Mouse (Mus musculus): ENCODE measurements at regions not wholly inside any gene's neighbourhood (a gene's known extent, or its start where the extent isn't known, plus 50 kb on each side); places are given as distances from the start of the nearest gene placed in this dataset.

- 0 out of 2 replicates have a peak overlapping the region, but pooled peaks have one; percentile 54 for H3K27ac ChIP-seq (ENCODE audit: low read depth, low read length)
- 48% methylated on average over 11 of the region's 11 CpGs for WGBS
- no peak overlapping the region for H3K4me2 ChIP-seq (ENCODE audit: low read length)
- no peaks in the 10 kb centered on the region for H3K4me1 ChIP-seq (ENCODE audit: control insufficient read depth, insufficient read depth, low read depth, low read length)
- peak; percentile 48; the same call in 1 of the 2 replicates for ATAC-seq
- H3K27me3 ChIP-seq (replicated peaks; ENCODE audit: control insufficient read depth, insufficient read depth, low read length), result no peaks in the 10 kb centered on the region
- no peak overlapping the region for H3K4me3 ChIP-seq (ENCODE audit: low read length)
- no peaks in the 10 kb centered on the region for H3K9me3 ChIP-seq (ENCODE audit: control insufficient read depth, low read length)
- H3K9ac ChIP-seq (ENCODE audit: low read depth, low read length), result no peak overlapping the region
- no peaks in the 10 kb centered on the region for H3K36me3 ChIP-seq (ENCODE audit: control insufficient read depth, insufficient read depth, low read length)
These were observed 90.4 kb upstream of the Gli2 start for GRCm38 (mm10) chr1:119143808-119144207.

GRCm38 (mm10) chr1:119129039-119129438 is 75.6 kb upstream of the Gli2 start:
- Histone ChIP-seq H3K9ac (ENCODE audit: low read depth, low read length) (no peak overlapping the region), H3K27ac (ENCODE audit: low read depth, low read length) (no peak overlapping the region), H3K9me3 (ENCODE audit: control insufficient read depth, low read length) (no peaks in the 10 kb centered on the region), H3K27me3 (replicated peaks; ENCODE audit: control insufficient read depth, insufficient read depth, low read length) (no peaks in the 10 kb centered on the region), H3K4me1 (ENCODE audit: control insufficient read depth, insufficient read depth, low read depth, low read length) (no peaks in the 10 kb centered on the region), H3K4me2 (ENCODE audit: low read length) (no peak overlapping the region), H3K36me3 (ENCODE audit: control insufficient read depth, insufficient read depth, low read length) (no peaks in the 10 kb centered on the region), H3K4me3 (ENCODE audit: low read length) (no peak overlapping the region)
- no peak for ATAC-seq
- 92% methylated on average over 3 of the region's 3 CpGs for WGBS

DNA sequence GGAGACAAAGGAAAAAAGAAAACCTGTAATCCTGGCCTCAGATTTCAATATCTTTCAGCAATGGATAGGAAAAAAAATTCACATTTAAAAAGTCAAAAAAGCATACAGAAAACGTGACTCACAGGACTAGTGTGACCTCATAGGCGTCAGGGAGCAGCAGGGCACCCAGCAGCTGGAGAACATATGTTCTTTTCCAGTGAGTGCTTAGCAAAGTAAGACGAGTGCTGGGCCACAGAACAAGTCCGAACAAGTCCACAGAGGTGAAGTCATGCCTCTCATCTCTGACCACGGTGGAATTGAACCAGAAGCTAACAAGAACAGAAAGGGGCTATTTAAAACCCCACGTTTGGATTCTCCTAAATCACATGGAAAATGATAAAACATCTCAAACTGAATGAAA is 72.1 kb upstream of the Gli2 start:
- Histone ChIP-seq H3K9me3 (ENCODE audit: control insufficient read depth, low read length) (no peaks in the 10 kb centered on the region), H3K27ac (ENCODE audit: low read depth, low read length) (no peak overlapping the region), H3K9ac (ENCODE audit: low read depth, low read length) (no peak overlapping the region), H3K4me1 (ENCODE audit: control insufficient read depth, insufficient read depth, low read depth, low read length) (no peaks in the 10 kb centered on the region), H3K4me2 (ENCODE audit: low read length) (no peak overlapping the region), H3K27me3 (replicated peaks; ENCODE audit: control insufficient read depth, insufficient read depth, low read length) (no peaks in the 10 kb centered on the region), H3K4me3 (ENCODE audit: low read length) (no peak overlapping the region), H3K36me3 (ENCODE audit: control insufficient read depth, insufficient read depth, low read length) (no peaks in the 10 kb centered on the region)
- 60% methylated on average over 6 of the region's 6 CpGs for WGBS
- no peak for ATAC-seq

DNA sequence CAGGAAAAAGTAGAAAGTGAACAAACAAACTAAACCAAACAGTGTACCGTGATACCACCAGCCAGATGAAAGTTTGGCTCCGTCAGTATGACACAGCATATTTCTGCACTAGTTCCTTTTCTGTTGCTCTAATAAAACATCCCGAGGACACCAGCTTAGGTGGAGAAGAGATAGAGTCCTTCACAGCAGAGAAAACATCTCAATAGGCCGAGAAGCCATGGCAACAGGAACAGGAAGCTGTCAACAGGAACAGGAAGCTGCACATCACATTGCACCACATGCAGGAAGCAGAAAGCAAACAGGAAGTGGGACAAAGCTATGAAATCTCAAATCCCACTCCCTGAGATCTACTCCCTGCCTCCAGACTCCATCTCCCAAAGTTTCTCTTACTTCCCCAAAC is 71.4 kb upstream of the Gli2 start:
- no peak overlapping the region for H3K4me2 ChIP-seq (ENCODE audit: low read length)
- no peaks in the 10 kb centered on the region for H3K4me1 ChIP-seq (ENCODE audit: control insufficient read depth, insufficient read depth, low read depth, low read length)
- H3K9me3 ChIP-seq (ENCODE audit: control insufficient read depth, low read length), result no peaks in the 10 kb centered on the region
- 84% methylated on average over 4 of the region's 4 CpGs for WGBS
- H3K36me3 ChIP-seq (ENCODE audit: control insufficient read depth, insufficient read depth, low read length), result no peaks in the 10 kb centered on the region
- no peak for ATAC-seq
- H3K4me3 ChIP-seq (ENCODE audit: low read length), result no peak overlapping the region
- no peak overlapping the region for H3K9ac ChIP-seq (ENCODE audit: low read depth, low read length)
- no peak overlapping the region for H3K27ac ChIP-seq (ENCODE audit: low read depth, low read length)
- H3K27me3 ChIP-seq (replicated peaks; ENCODE audit: control insufficient read depth, insufficient read depth, low read length), result no peaks in the 10 kb centered on the region

DNA sequence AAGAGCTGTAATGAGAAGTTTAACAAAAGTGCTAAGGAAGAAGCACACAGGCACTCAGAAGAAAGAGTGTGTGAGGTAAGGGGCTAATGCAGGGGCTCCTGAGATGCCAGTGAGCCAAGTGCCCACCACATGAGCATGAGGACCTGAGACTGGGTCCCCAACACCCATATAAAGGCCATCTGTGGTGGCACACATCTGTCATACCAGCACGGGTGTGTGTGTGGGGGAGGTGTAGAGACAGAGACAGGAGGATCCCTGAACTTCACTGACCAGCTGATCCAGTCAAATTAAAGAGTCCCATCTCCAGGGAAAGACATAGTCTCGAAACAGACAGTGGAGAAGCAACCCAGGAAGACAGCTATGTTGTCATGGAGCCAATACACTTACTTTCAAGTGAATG is 70.6 kb upstream of the Gli2 start:
- Histone ChIP-seq H3K9me3 (ENCODE audit: control insufficient read depth, low read length) (no peaks in the 10 kb centered on the region), H3K36me3 (ENCODE audit: control insufficient read depth, insufficient read depth, low read length) (no peaks in the 10 kb centered on the region), H3K4me3 (ENCODE audit: low read length) (no peak overlapping the region), H3K9ac (ENCODE audit: low read depth, low read length) (no peak overlapping the region), H3K4me2 (ENCODE audit: low read length) (no peak overlapping the region), H3K27me3 (replicated peaks; ENCODE audit: control insufficient read depth, insufficient read depth, low read length) (no peaks in the 10 kb centered on the region), H3K27ac (ENCODE audit: low read depth, low read length) (no peak overlapping the region), H3K4me1 (ENCODE audit: control insufficient read depth, insufficient read depth, low read depth, low read length) (no peaks in the 10 kb centered on the region)
- 77% methylated on average over 2 of the region's 2 CpGs for WGBS
- no peak for ATAC-seq

- H3K4me1 ChIP-seq (ENCODE audit: control insufficient read depth, insufficient read depth, low read depth, low read length), result no peaks in the 10 kb centered on the region
- no peak overlapping the region for H3K27ac ChIP-seq (ENCODE audit: low read depth, low read length)
- no peaks in the 10 kb centered on the region for H3K36me3 ChIP-seq (ENCODE audit: control insufficient read depth, insufficient read depth, low read length)
- H3K4me2 ChIP-seq (ENCODE audit: low read length), result no peak overlapping the region
- no peaks in the 10 kb centered on the region for H3K9me3 ChIP-seq (ENCODE audit: control insufficient read depth, low read length)
- no peak for ATAC-seq
- H3K9ac ChIP-seq (ENCODE audit: low read depth, low read length), result no peak overlapping the region
- H3K27me3 ChIP-seq (replicated peaks; ENCODE audit: control insufficient read depth, insufficient read depth, low read length), result no peaks in the 10 kb centered on the region
- no peak overlapping the region for H3K4me3 ChIP-seq (ENCODE audit: low read length)
- 35% methylated on average over 3 of the region's 3 CpGs for WGBS
These were observed 70.0 kb upstream of the Gli2 start for GRCm38 (mm10) chr1:119123402-119123801.

- Histone ChIP-seq H3K27ac (ENCODE audit: low read depth, low read length) (no peak overlapping the region), H3K9ac (ENCODE audit: low read depth, low read length) (no peak overlapping the region), H3K4me2 (ENCODE audit: low read length) (no peak overlapping the region), H3K9me3 (ENCODE audit: control insufficient read depth, low read length) (no peaks in the 10 kb centered on the region), H3K4me3 (ENCODE audit: low read length) (no peak overlapping the region), H3K36me3 (ENCODE audit: control insufficient read depth, insufficient read depth, low read length) (no peaks in the 10 kb centered on the region), H3K4me1 (ENCODE audit: control insufficient read depth, insufficient read depth, low read depth, low read length) (no peaks in the 10 kb centered on the region), H3K27me3 (replicated peaks; ENCODE audit: control insufficient read depth, insufficient read depth, low read length) (no peaks in the 10 kb centered on the region)
- 67% methylated on average over 6 of the region's 6 CpGs for WGBS
- no peak for ATAC-seq
These were observed 69.6 kb upstream of the Gli2 start for GRCm38 (mm10) chr1:119122975-119123374.

DNA sequence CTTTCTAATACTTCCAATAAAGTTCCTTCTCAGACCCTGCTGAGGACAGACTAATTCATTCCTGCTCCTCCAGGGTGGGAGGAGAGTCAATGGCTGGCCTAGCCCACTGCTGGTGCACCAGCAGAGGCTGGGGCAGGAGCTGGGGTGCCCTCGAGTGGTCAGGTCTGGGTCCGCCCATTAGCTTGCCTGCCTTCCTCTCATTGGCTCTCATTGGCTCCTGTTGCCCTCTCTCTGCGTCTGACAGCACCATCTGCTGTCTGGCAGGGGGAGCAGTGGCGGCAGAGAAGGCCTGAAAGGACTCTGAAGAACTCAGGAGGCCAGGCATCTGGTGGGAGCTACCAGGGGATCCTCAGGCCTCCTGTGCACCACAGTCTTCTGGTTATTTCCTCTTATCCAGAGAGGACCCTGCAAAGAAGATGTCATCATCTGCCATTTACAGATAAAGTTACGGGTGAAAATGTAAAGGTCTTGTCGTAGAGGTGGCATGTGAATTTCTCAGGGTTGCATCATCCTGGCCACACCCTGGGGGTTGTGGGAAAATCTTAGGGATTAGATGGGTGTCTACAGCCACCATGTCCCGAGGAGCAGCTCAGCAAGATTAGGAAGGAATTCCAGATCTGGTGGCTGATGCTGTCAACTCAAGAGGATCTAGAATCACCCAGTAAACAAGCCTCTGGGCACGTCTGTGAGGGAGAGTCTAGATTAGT is 66.6 kb upstream of the Gli2 start:
- no peaks in the 10 kb centered on the region for H3K27me3 ChIP-seq (replicated peaks; ENCODE audit: control insufficient read depth, insufficient read depth, low read length)
- H3K9me3 ChIP-seq (ENCODE audit: control insufficient read depth, low read length), result no peaks in the 10 kb centered on the region
- no peak for ATAC-seq
- H3K4me2 ChIP-seq (ENCODE audit: low read length), result no peak overlapping the region
- no peak overlapping the region for H3K9ac ChIP-seq (ENCODE audit: low read depth, low read length)
- 53% methylated on average over 8 of the region's 8 CpGs for whole genome bisulfite sequencing
- H3K4me3 ChIP-seq (ENCODE audit: low read length), result no peak overlapping the region
- no peaks in the 10 kb centered on the region for H3K36me3 ChIP-seq (ENCODE audit: control insufficient read depth, insufficient read depth, low read length)
- H3K4me1 ChIP-seq (ENCODE audit: control insufficient read depth, insufficient read depth, low read depth, low read length), result peaks cover 3% of the 10 kb centered on the region; the same call in 1 of the 2 replicates
- H3K27ac ChIP-seq (ENCODE audit: low read depth, low read length), result no peak overlapping the region

GRCm38 (mm10) chr1:119115106-119115674 is 61.8 kb upstream of the Gli2 start:
- Histone ChIP-seq H3K9ac (ENCODE audit: low read depth, low read length) (no peak overlapping the region), H3K36me3 (ENCODE audit: control insufficient read depth, insufficient read depth, low read length) (no peaks in the 10 kb centered on the region), H3K4me1 (ENCODE audit: control insufficient read depth, insufficient read depth, low read depth, low read length) (peaks cover 3% of the 10 kb centered on the region; the same call in 1 of the 2 replicates), H3K27me3 (replicated peaks; ENCODE audit: control insufficient read depth, insufficient read depth, low read length) (no peaks in the 10 kb centered on the region), H3K4me2 (ENCODE audit: low read length) (no peak overlapping the region), H3K4me3 (ENCODE audit: low read length) (no peak overlapping the region), H3K27ac (ENCODE audit: low read depth, low read length) (no peak overlapping the region), H3K9me3 (ENCODE audit: control insufficient read depth, low read length) (no peaks in the 10 kb centered on the region)
- 61% methylated on average over 7 of the region's 7 CpGs for WGBS
- peak; percentile 54; the same call in 1 of the 2 replicates for ATAC-seq

All from hindbrain, embryonic 16.5 days (tissue).